Mouse (Mus musculus) cerebellum, adult 2 months (tissue): Measurements from ENCODE around the gene Egfl8.

Source experiments
- CTCF ChIP-seq: fragments of 200-500 bp; IDR thresholded peaks from 2 replicates; pipeline ENCODE4 v1.5.1; 2011; ENCODE audit warnings: low read depth, mild to moderate bottlenecking, control low read depth, low read length, moderate library complexity, borderline replicate concordance; ENCODE audit not compliant: insufficient read depth
- POLR2A ChIP-seq: fragments of 200-500 bp; IDR thresholded peaks from 2 replicates; pipeline ENCODE4 v1.6.1; 2011; ENCODE audit warnings: low read length, control low read depth, borderline replicate concordance; ENCODE audit not compliant: insufficient read depth

DNA sequence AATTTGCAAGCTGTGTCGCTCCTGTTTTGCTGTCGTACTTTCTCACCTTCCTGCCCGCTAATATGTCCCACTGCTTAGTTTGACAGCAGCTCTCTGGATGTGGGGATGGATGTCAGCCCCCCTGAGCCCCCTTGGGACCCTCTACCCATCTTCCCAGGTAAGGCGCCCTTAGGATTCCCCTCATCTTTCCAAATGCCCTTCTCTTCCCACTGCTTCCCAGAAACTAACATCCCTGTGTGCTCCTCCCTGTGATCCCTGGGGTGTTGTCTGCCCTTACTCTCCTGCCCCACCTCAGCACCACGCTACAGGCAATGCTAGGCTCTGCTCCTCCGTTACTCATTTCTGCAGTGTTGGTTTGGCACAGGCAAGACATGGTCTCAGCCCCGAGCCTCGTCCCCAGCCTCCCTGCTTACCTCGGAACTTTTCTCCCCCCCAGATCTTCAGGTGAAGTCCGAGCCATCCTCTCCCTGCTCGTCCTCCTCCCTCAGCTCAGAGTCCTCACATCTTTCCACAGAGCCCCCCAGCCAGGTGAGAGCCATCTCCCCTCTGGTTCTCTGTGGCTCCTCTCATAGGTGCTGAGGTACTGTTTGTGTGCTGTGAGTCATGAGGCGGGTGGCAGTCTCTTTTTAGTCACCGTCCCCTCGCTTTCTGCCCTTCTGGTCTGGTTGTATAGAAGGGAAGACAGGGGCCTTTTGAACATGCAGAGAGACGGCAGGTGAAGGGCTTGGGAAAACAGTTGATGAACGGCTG, 32.5 kb upstream of the Egfl8 start:
- TF ChIP-seq CTCF (no peak), POLR2A (no peak)
